Mouse (Mus musculus) testis, adult 2 months (tissue): ENCODE data around the gene Itpr3.

Experiments used
- CTCF ChIP-seq: fragments of 200-500 bp; IDR thresholded peaks from 2 replicates; pipeline ENCODE4 v1.5.1; 2012; ENCODE audit warnings: low read depth, mild to moderate bottlenecking, inconsistent platforms, low read length, moderate library complexity; ENCODE audit not compliant: control insufficient read depth, insufficient read depth, insufficient replicate concordance
- POLR2A ChIP-seq: fragments of 200-500 bp; IDR thresholded peaks from 2 replicates; pipeline ENCODE4 v1.6.1; 2012; ENCODE audit warnings: low read depth, mild to moderate bottlenecking, inconsistent platforms, low read length, moderate library complexity; ENCODE audit not compliant: control insufficient read depth

DNA sequence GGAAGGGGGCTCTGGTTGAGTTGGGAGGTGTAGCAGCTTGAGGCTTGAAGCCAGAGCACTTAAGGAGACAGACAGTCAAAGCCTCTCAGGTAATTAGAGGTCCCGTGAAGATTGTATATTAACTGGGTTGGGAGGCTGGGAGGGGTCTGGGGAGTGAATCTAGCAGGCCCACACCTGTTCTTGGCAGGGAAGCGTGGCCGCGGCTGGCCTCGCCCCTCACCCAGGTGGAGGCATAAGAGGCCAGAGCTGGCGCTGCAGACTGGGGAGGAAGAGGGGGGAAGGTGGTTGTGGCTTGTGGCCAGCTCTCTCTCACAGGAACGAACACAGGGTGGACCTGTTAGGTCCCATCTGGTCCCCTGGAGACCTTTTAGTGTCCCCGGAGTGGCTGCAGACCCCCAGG, 3.6 kb downstream of the Itpr3 start:
- TF ChIP-seq CTCF = no peak
- TF ChIP-seq POLR2A = no peak
